Mouse (Mus musculus) MEL (cell line): Measurements from ENCODE around the gene Wasf2.

Experiments used
- CTCF ChIP-seq, 3 experiments: IDR thresholded peaks in 2 of 3; conservative IDR thresholded peaks in 1 of 3; 2 replicates each; pipeline ENCODE4 v1.5.1; 2011 to 2012; ENCODE audit warnings: low read length in 3 of 3, low read depth in 2 of 3, mild to moderate bottlenecking in 2 of 3, improper control_type of control experiment in 1 of 3, inconsistent platforms in 1 of 3, mixed read lengths in 1 of 3, moderate library complexity in 1 of 3; ENCODE audit not compliant: control insufficient read depth in 1 of 3, insufficient read depth in 1 of 3, poor library complexity in 1 of 3, severe bottlenecking in 1 of 3
- ETS1 ChIP-seq: IDR thresholded peaks from 2 replicates; pipeline ENCODE4 v1.6.1; 2012; ENCODE audit warnings: low read depth, mild to moderate bottlenecking, inconsistent platforms, low read length, improper control_type of control experiment, moderate library complexity
- HCFC1 ChIP-seq: IDR thresholded peaks from 2 replicates; pipeline ENCODE4 v1.6.1; 2012; ENCODE audit warnings: low read depth, mild to moderate bottlenecking, inconsistent platforms, low read length, improper control_type of control experiment, moderate library complexity
- USF1 ChIP-seq: IDR thresholded peaks from 2 replicates; pipeline ENCODE4 v1.6.1; 2014; ENCODE audit warnings: low read depth, mild to moderate bottlenecking, inconsistent platforms, low read length, improper control_type of control experiment, moderate library complexity
- ZNF384 ChIP-seq: IDR thresholded peaks from 2 replicates; pipeline ENCODE4 v1.6.1; 2012; ENCODE audit warnings: low read depth, mild to moderate bottlenecking, inconsistent platforms, low read length, improper control_type of control experiment

- no peak for TF ChIP-seq CTCF (IDR thresholded peaks at IDR 0.05 in 2 of 3, conservative IDR thresholded peaks at IDR 0.05 in 1 of 3; ENCODE audit: control insufficient read depth in 1 of 3, insufficient read depth in 1 of 3, low read depth in 2 of 3, low read length in 3 of 3, poor library complexity in 1 of 3, severe bottlenecking in 1 of 3)
- TF ChIP-seq ZNF384, result no peak
- no peak for TF ChIP-seq HCFC1
- no peak for TF ChIP-seq USF1
- TF ChIP-seq ETS1, result no peak
Measured at GRCm38 (mm10) chr4:133093481-133094033, 36.7 kb upstream of the Wasf2 start.
